8 mouse cellular contexts compared by ENCODE assay signal in genomic region chr6:42245711-42246353, GRCm38 (mm10). TPM values are rescaled to one million over a fixed set of nuclear protein-coding genes. Genes with fewer than 3 reads are reported as not detected.
DNase-seq lines count a peak whose midpoint lies in the region; ATAC-seq lines count a peak whose summit lies in the region.

TSS of gene Gstk1 (plus strand) at chr6:42245935.

- 2% methylated on average over 28 of the region's 28 CpGs for WGBS in forebrain, embryonic 16.5 days
- 2% methylated on average over 28 of the region's 28 CpGs for WGBS in neural tube, embryonic 15.5 days

- no peaks in the 10 kb centered on the region for H3K27me3 ChIP-seq in forebrain, embryonic 16.5 days (replicated peaks; ENCODE audit: control insufficient read depth, insufficient read depth, low read length)
- H3K27me3 ChIP-seq in neural tube, embryonic 15.5 days (replicated peaks) = peaks cover 5% of the 10 kb centered on the region; the same call in 1 of the 2 replicates

- intact Hi-C loops in heart, postnatal 25 days (cut with DNase I) = loop anchor here (2.0 kb wide), 1 partner anchor 17 kb away; no protein-coding TSS in a partner anchor

- peak; percentile 99 for ATAC-seq in forebrain, embryonic 16.5 days
- peak; percentile 99 for ATAC-seq in neural tube, embryonic 15.5 days (ENCODE audit: low FRiP score)

- H3K9ac ChIP-seq in forebrain, embryonic 16.5 days (replicated peaks; ENCODE audit: low read depth, low read length) = peak within 1 kb of the TSS; percentile 47
- peak within 1 kb of the TSS; percentile 49 for H3K9ac ChIP-seq in neural tube, embryonic 15.5 days (replicated peaks)

- peak within 1 kb of the TSS; percentile 44 for H3K4me3 ChIP-seq in forebrain, embryonic 16.5 days (replicated peaks; ENCODE audit: low read length)
- peak within 1 kb of the TSS; percentile 56 for H3K4me3 ChIP-seq in neural tube, embryonic 15.5 days (replicated peaks)

- H3K27ac ChIP-seq in forebrain, embryonic 16.5 days (ENCODE audit: low read length) = no peak within 1 kb of the TSS
- H3K27ac ChIP-seq in neural tube, embryonic 15.5 days (replicated peaks) = 0 out of 2 replicates have a peak within 1 kb of the TSS, but pooled peaks have one; percentile 45

- H3K9me3 ChIP-seq in forebrain, embryonic 16.5 days (ENCODE audit: control insufficient read depth, low read length) = no peaks in the 10 kb centered on the region
- no peaks in the 10 kb centered on the region for H3K9me3 ChIP-seq in neural tube, embryonic 15.5 days (replicated peaks)

- peaks cover 13% of the 10 kb centered on the region; the same call in 1 of the 2 replicates for H3K4me1 ChIP-seq in forebrain, embryonic 16.5 days (replicated peaks; ENCODE audit: control insufficient read depth, insufficient read depth, low read length)
- H3K4me1 ChIP-seq in neural tube, embryonic 15.5 days = peaks cover 7% of the 10 kb centered on the region; the same call in 1 of the 2 replicates

- H3K4me2 ChIP-seq in forebrain, embryonic 16.5 days (ENCODE audit: low read length) = peak within 1 kb of the TSS; percentile 60
- peak within 1 kb of the TSS; percentile 92 for H3K4me2 ChIP-seq in neural tube, embryonic 15.5 days

- H3K36me3 ChIP-seq in forebrain, embryonic 16.5 days (ENCODE audit: control insufficient read depth, insufficient read depth) = no peaks in the 10 kb centered on the region
- H3K36me3 ChIP-seq in neural tube, embryonic 15.5 days = no peaks in the 10 kb centered on the region

- peak; percentile 93 for DNase-seq in ES-CJ7 (ENCODE audit: low read depth, low spot score)
- peak; percentile 70 to 80 for DNase-seq in cerebellum, adult 18-20 months
- DNase-seq in heart, postnatal 25 days (ENCODE audit: low spot score) = peak; percentile 75
- peak; percentile 44 to 70 for DNase-seq in layer of hippocampus, adult 18-20 months (ENCODE audit: low spot score in 2 of 2)
- DNase-seq in lung, adult 18-20 months = peak; percentile 92 to 94
- DNase-seq in testis, postnatal 10 days (ENCODE audit: low spot score) = peak; percentile 77

RNA-seq across cellular contexts. Expression of gene Gstk1, which starts in this region (rescaled TPM):
- polyA plus RNA-seq in forebrain, embryonic 16.5 days (2015; fragmentation: Nextera tagmentation; extraction: Ambion mirVana) = 8.2 and 10.1 TPM in 2 replicates
- 100 to 1,000 TPM; 119 to 129 TPM for total RNA-seq in heart, postnatal 25 days (2021)
- 10 to 100 TPM; 10.3 to 13.3 TPM for total RNA-seq in layer of hippocampus, adult 18-20 months (2021)
- 13.7 and 14.4 TPM in 2 replicates for polyA plus RNA-seq in neural tube, embryonic 15.5 days (2015; fragmentation: Nextera tagmentation; extraction: Ambion mirVana)

Comparison
In these comparisons a context has a peak if more than half of its experiments do, and no peak if none do; other contexts are left out.
1. RNA of gene Gstk1 (total RNA-seq): 119 to 129 TPM in heart, postnatal 25 days; 10.3 to 13.3 TPM in layer of hippocampus, adult 18-20 months; every median in the first group is over 4 times any median in the second.
2. Peak in every context shown above with its lines, with median percentiles within 50 percentile points of each other: DNase-seq.